Mouse (Mus musculus) C2C12 (cell line): ENCODE results near the gene Sepsecs.

Source experiments
- CEBPB ChIP-seq: IDR thresholded peaks from one replicate; pipeline ENCODE4 v1.6.1; 2011; ENCODE audit warnings: low read depth, mild to moderate bottlenecking, control low read depth, moderate library complexity
- CTCF ChIP-seq: IDR thresholded peaks from one replicate; pipeline ENCODE4 v1.5.1; 2011; ENCODE audit not compliant: control insufficient read depth, insufficient read depth, insufficient read length
- FOSL1 ChIP-seq: IDR thresholded peaks from one replicate; pipeline ENCODE4 v1.8.0; 2011; ENCODE audit warnings: mild to moderate bottlenecking, low read length; ENCODE audit not compliant: poor library complexity, insufficient read depth, severe bottlenecking
- MAX ChIP-seq: IDR thresholded peaks from one replicate; pipeline ENCODE4 v1.6.1; 2011; ENCODE audit warnings: mild to moderate bottlenecking, control low read depth
- MYOD1 ChIP-seq: IDR thresholded peaks from one replicate; pipeline ENCODE4 v1.6.1; 2011; ENCODE audit warnings: low read depth; ENCODE audit not compliant: control insufficient read depth, insufficient read length
- MYOG ChIP-seq: IDR thresholded peaks from one replicate; pipeline ENCODE4 v1.6.1; 2011; ENCODE audit not compliant: control insufficient read depth, insufficient read length; ENCODE audit errors: extremely low read depth
- USF1 ChIP-seq: IDR thresholded peaks from one replicate; pipeline ENCODE4 v1.6.1; 2011; ENCODE audit warnings: low read depth, mild to moderate bottlenecking, control low read depth, moderate library complexity

DNA sequence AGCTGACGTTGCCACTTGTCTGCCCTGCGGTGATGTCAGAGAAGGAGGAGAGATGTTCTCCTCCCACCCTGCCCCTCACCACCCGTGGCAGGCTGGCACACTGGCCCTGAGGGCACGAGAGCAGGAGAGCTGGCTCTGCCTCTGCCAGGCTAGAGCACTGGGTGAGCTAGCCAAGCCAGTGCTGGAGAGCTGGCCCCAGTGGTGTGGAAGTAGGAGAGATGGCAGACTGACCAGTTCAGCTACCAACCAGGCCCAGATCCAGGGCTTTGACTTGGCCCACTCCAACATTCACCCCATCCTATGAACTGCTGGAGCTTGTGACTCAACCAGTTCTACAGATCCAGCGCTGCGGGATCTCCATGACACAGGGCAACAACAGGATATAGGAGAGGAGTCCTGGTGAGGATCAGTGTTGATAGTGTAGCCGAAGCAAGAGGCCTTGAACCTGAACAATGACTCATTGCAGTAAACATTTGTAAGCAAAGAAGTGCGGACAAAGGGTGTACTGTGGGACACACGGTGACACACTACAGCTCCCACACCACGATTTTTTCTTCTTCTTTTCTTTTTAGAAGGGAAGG, 58.1 kb downstream of the Sepsecs start:
- no peak for TF ChIP-seq CTCF
- TF ChIP-seq FOSL1 = no peak
- no peak for TF ChIP-seq MAX
- TF ChIP-seq CEBPB = no peak
- no peak for TF ChIP-seq USF1
- TF ChIP-seq MYOG = no peak
- TF ChIP-seq MYOD1 = no peak
